Mouse (Mus musculus) lung, adult 2 months (tissue): Measurements from ENCODE around the gene Disp1.

ENCODE experiments used
- CTCF ChIP-seq: fragments of 200-500 bp; IDR thresholded peaks from 2 replicates; pipeline ENCODE4 v1.5.1; 2011; ENCODE audit warnings: mild to moderate bottlenecking, low read length, control low read depth; ENCODE audit not compliant: insufficient read depth
- POLR2A ChIP-seq: fragments of 200-500 bp; IDR thresholded peaks from 2 replicates; pipeline ENCODE4 v1.6.1; 2011; ENCODE audit warnings: low read depth, mild to moderate bottlenecking, control low read depth, low read length, borderline replicate concordance; ENCODE audit errors: extremely low read depth

DNA sequence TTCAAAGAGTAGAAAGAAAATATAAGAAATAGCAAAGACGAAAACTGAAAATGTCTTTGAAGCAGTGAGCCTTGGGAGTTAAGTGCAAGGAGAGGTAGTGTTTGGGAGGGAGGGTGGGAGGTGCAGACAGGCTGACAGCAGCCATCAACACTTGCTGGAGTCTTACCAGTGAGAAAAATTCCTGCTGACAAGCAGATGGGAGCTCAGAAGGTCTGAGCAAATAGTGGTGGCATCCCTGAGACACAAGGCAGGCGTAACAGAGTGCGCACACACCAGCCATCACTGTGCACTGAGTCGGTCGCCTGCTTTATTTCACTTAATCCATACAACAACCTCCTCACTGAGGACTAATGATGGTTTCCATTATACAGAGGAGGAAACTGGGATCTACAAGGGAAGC lies 37.8 kb downstream of the Disp1 start:
- TF ChIP-seq POLR2A = no peak
- TF ChIP-seq CTCF = no peak
